Mouse (Mus musculus) intestine, embryonic 16.5 days (tissue): ENCODE data around the gene Nr4a1. TPM values are rescaled to one million over a fixed set of nuclear protein-coding genes. Genes with fewer than 3 reads are reported as not detected.

Experiments used
- ATAC-seq: fragments of 200-750 bp; cut with Nextera tagmentation; 2 replicates; pipeline ENCODE4 v1.8.0; 2017; ENCODE audit warnings: moderate TSS enrichment, moderate library complexity
- H3K27ac ChIP-seq: fragments of 300-500 bp; sonication (generic); 2 replicates; pipeline ENCODE4 v1.5.1; 2014; ENCODE audit warnings: mild to moderate bottlenecking, low read length
- H3K27me3 ChIP-seq: fragments of 300-500 bp; sonication (generic); replicated peaks from 2 replicates; pipeline ENCODE4 v1.6.1; 2014; ENCODE audit warnings: low read length, control low read depth, mixed read lengths; ENCODE audit not compliant: control insufficient read depth, insufficient read depth
- H3K36me3 ChIP-seq: fragments of 300-500 bp; sonication (generic); 2 replicates; pipeline ENCODE4 v1.6.1; 2014; ENCODE audit warnings: low read length, control low read depth; ENCODE audit not compliant: control insufficient read depth, insufficient read depth
- H3K4me1 ChIP-seq: fragments of 300-500 bp; sonication (generic); 2 replicates; pipeline ENCODE4 v1.6.1; 2014; ENCODE audit warnings: low read length, control low read depth, mixed read lengths; ENCODE audit not compliant: control insufficient read depth, insufficient read depth
- H3K4me2 ChIP-seq: fragments of 300-500 bp; sonication (generic); 2 replicates; pipeline ENCODE4 v1.6.1; 2014; ENCODE audit warnings: low read depth, low read length, control low read depth
- H3K4me3 ChIP-seq: fragments of 300-500 bp; sonication (generic); 2 replicates; pipeline ENCODE4 v1.5.1; 2014; ENCODE audit warnings: mild to moderate bottlenecking, low read length
- H3K9ac ChIP-seq: fragments of 300-500 bp; sonication (generic); 2 replicates; pipeline ENCODE4 v1.6.1; 2014; ENCODE audit warnings: low read depth, low read length
- H3K9me3 ChIP-seq: fragments of 300-500 bp; sonication (generic); 2 replicates; pipeline ENCODE4 v1.6.1; 2016; ENCODE audit warnings: low read length, control low read depth; ENCODE audit not compliant: control insufficient read depth
- WGBS: fragments of 180-500 bp; shearing (Covaris S2); extraction: QIAGEN DNeasy Blood & Tissue Kit; methylation state at CpG from one replicate; pipeline ENCODE4 v1.1.7; 2014; 5-methylcytosine and 5-hydroxymethylcytosine counted together
- polyA plus RNA-seq: library from polyadenylated mRNA; unstranded; fragments of >200 nt; fragmentation: Nextera tagmentation; extraction: Ambion mirVana; gene quantifications from 2 replicates; pipeline ENCODE4 v1.2.1, GENCODE M21; 2015

The Nr4a1 gene
- polyA plus RNA-seq, 1 experiment from 2014 or later, result 10.0 TPM

DNA sequence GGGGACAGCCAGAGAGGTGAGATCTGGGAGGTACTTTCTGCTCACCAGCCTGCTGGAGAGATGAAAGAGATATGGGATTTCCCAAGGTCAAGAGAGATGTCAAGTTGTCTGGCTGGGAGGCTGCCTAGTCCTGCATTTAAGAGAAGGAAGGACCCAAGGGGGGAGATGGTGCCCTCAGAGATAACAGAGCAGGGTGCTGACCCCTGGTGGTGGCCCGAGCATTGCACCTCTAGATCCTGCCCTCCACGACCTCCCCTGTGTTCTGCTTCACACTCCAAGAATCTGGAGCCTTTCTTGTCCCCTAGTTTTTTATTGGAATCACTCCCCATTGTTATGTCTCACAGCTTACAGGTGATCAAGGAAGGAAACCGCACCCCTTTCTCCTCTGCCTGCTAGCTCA, 17.2 kb upstream of the Nr4a1 start:
- WGBS, result 4% methylated on average over 3 of the region's 3 CpGs
- H3K27ac ChIP-seq, result no peak overlapping the region
- H3K4me1 ChIP-seq, result peaks cover 46% of the 10 kb centered on the region

DNA sequence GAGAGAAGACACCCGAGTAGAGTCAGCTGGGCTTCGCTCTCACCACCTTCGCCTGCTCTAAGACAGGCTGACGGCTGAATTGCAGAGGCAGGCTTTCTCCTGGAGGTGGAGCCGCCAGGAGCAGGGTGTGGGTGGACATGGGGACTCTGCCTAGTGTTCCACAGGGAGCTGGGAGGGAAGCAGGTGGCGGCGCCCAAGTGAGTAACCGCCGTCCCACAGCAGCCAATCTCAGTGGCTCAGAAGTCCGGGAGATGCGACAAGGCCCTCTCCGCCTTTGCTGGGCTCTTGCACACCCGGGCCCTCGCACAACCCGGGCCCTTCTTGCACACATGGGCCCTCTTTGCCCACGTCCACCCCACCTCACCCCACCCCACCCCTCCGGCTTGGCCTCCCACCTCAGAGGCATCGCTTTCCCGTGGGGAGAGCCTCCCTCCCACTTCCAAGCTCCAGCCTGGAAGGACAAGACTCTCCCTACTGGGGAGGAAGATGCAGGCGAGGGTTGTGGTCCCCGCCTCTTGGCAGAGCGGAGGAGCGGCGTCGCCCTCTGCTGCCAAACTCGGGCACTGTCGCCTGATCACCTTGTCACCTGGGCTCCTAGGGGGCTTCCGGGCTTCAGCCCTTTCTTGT, 15.1 kb upstream of the Nr4a1 start:
- Histone ChIP-seq H3K36me3 (no peaks in the 10 kb centered on the region), H3K9me3 (no peaks in the 10 kb centered on the region), H3K4me1 (peaks cover 45% of the 10 kb centered on the region), H3K4me2 (peak overlapping the region; percentile 68), H3K27ac (no peak overlapping the region), H3K4me3 (peak overlapping the region; percentile 36), H3K9ac (peak overlapping the region; percentile 56), H3K27me3 (no peaks in the 10 kb centered on the region)
- WGBS, result 7% methylated on average over 28 of the region's 28 CpGs
- ATAC-seq, result peak; percentile 41

More for the DNA sequence above, 17.2 kb upstream of the Nr4a1 start:
- H3K27me3 ChIP-seq, result no peaks in the 10 kb centered on the region
- no peaks in the 10 kb centered on the region for H3K9me3 ChIP-seq
- H3K9ac ChIP-seq, result no peak overlapping the region
- no peaks in the 10 kb centered on the region for H3K36me3 ChIP-seq
- ATAC-seq, result no peak
- no peak overlapping the region for H3K4me2 ChIP-seq
- no peak overlapping the region for H3K4me3 ChIP-seq

DNA sequence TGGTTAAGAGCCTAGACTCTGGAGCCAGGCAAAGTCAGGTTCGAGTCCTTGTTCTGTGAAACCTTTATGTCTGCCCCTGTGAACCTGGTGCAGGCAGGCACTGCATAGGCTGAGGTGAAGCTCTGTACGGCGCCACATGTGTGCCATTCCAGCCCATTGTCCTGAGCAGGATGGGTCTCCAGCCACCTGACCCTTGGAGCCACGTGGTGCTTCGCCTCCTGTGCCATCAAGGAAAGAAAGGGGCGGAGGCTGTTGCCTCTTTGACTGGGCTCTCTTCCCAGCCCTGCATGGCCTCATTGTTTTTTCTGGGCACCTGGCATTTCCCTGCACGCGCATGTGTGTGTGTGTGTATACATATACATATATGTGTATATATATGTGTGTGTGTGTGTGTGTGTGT, 14.2 kb upstream of the Nr4a1 start:
- no peaks in the 10 kb centered on the region for H3K27me3 ChIP-seq
- ATAC-seq, result no peak
- no peaks in the 10 kb centered on the region for H3K36me3 ChIP-seq
- H3K9ac ChIP-seq, result no peak overlapping the region
- no peaks in the 10 kb centered on the region for H3K9me3 ChIP-seq
- no peak overlapping the region for H3K27ac ChIP-seq
- no peak overlapping the region for H3K4me3 ChIP-seq
- H3K4me2 ChIP-seq, result no peak overlapping the region
- 72% methylated on average over 8 of the region's 8 CpGs for WGBS
- H3K4me1 ChIP-seq, result peaks cover 40% of the 10 kb centered on the region

DNA sequence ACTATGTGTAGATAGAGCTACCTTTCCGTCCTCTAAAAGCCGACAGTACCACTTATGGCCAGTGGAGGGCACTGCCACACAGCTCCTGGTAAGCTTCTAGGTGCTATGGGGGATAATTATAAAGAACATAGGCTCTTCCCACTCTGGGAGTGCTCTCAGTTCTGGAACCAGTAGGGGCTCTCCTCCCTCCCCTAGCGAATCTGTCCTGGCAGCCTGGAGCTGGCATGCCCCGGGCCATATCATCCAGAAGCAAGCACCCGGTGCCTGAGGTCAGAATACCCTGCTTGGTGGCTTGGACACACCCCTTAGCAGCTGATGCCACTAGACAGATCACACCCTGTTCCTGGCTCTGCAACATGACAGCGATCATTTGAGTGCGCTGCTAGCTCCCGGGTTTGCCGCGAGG, 13.3 kb upstream of the Nr4a1 start:
- no peaks in the 10 kb centered on the region for H3K36me3 ChIP-seq
- peak overlapping the region; percentile 25 for H3K4me3 ChIP-seq
- peak overlapping the region; percentile 6; the same call in 1 of the 2 replicates for H3K27ac ChIP-seq
- no peaks in the 10 kb centered on the region for H3K27me3 ChIP-seq
- WGBS, result under 1% methylated on average over 10 of the region's 10 CpGs
- peaks cover 32% of the 10 kb centered on the region for H3K4me1 ChIP-seq
- H3K9ac ChIP-seq, result peak overlapping the region; percentile 47
- ATAC-seq, result peak; percentile 30
- peak overlapping the region; percentile 50 for H3K4me2 ChIP-seq
- no peaks in the 10 kb centered on the region for H3K9me3 ChIP-seq

DNA sequence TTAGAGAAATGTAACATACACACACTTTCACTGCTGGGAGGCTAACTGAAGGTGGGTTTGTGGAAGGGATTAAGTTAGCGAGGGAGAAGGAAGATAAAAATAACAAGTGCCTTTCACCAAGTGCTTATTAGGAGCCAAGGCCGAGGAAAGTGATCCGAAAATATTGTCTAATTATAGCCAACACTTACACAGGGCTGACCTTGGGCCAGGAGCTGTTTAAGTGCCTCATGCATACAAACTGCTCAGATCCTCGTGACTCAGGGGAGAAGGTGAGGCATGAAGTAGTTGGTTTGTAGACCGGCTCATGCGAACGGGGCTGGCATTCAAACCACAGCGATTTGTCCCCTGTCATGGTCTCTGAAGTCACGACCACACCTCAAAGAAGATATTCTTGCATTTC, 12.8 kb upstream of the Nr4a1 start:
- Histone ChIP-seq H3K9ac (peak overlapping the region; percentile 47), H3K4me3 (0 out of 2 replicates have a peak overlapping the region, but pooled peaks have one; percentile 25), H3K27ac (peak overlapping the region; percentile 11; the same call in 1 of the 2 replicates), H3K36me3 (no peaks in the 10 kb centered on the region), H3K27me3 (no peaks in the 10 kb centered on the region), H3K9me3 (no peaks in the 10 kb centered on the region), H3K4me2 (peak overlapping the region; percentile 50), H3K4me1 (peaks cover 30% of the 10 kb centered on the region)
- 47% methylated on average over 9 of the region's 9 CpGs for WGBS
- no peak for ATAC-seq

DNA sequence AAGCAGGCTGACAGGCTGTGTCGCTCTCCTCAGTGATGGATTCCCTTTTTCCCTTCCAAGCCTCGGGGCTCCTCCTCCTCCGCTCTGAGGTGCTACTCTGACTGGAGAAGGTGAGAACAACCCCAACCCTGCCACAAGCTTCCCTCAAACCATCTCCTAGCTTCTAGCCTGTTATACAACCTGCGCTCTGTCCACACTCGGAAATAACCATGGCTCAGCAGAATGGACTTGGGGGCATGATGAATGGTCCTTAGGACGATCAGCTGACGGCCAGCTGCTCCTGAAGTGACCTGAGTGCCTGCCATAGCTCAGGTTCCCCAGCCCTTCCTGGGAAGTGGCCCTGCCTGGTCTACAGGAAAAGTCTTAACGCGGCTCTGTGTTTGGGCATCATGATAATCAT, 12.2 kb upstream of the Nr4a1 start:
- H3K9me3 ChIP-seq, result no peaks in the 10 kb centered on the region
- ATAC-seq, result no peak
- no peak overlapping the region for H3K4me2 ChIP-seq
- H3K4me1 ChIP-seq, result peaks cover 27% of the 10 kb centered on the region
- H3K9ac ChIP-seq, result no peak overlapping the region
- no peak overlapping the region for H3K4me3 ChIP-seq
- 64% methylated on average over 9 of the region's 9 CpGs for WGBS
- no peaks in the 10 kb centered on the region for H3K27me3 ChIP-seq
- H3K36me3 ChIP-seq, result no peaks in the 10 kb centered on the region
- H3K27ac ChIP-seq, result 0 out of 2 replicates have a peak overlapping the region, but pooled peaks have one; percentile 11

DNA sequence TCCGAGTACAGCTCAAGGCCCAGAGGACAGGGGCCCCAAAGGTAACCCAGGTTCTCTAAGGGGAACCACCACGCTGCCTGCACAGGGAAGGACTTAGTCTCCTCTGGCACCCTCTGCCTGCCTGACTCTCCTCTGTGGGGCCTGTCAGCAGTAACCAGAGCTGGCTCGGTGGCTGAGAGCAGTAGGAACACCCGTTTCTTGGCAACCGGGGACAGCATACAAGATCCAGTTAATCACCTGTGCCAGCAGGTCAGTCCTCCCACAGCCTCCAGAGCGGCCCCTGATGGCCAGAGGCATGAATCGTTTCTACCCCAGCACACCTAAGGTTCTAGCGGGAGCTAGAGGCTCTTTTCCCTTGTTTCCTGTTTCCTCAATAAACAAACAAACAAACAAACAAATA, 11.4 kb upstream of the Nr4a1 start:
- WGBS, result 20% methylated on average over 8 of the region's 8 CpGs
- no peak for ATAC-seq
- H3K9me3 ChIP-seq, result no peaks in the 10 kb centered on the region
- H3K4me3 ChIP-seq, result no peak overlapping the region
- H3K27ac ChIP-seq, result peak overlapping the region; percentile 10; the same call in 1 of the 2 replicates
- peaks cover 30% of the 10 kb centered on the region for H3K4me1 ChIP-seq
- H3K4me2 ChIP-seq, result no peak overlapping the region
- H3K27me3 ChIP-seq, result no peaks in the 10 kb centered on the region
- 0 out of 2 replicates have a peak overlapping the region, but pooled peaks have one; percentile 3 for H3K9ac ChIP-seq
- no peaks in the 10 kb centered on the region for H3K36me3 ChIP-seq

DNA sequence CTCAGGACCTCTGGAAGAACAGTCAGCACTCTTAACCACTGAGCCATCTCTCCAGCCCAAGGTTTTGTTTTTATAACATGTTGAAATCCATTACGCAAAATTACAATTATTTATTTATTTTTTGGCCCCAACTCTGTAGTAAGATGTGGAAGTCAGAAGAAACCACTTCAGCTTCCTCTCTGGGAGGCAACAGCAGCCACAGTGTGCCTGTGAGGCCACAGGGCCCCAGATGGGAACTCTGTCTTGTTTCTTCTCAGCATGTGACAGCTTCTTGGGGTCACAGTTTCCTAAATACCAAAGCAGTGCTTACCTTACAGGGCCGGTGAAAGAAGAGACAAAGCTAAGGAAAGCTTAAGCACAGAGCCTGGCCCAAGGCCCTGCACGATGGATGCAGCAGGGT, 10.1 kb upstream of the Nr4a1 start:
- H3K9ac ChIP-seq, result no peak overlapping the region
- ATAC-seq, result no peak
- 80% methylated on average over 3 of the region's 3 CpGs for WGBS

DNA sequence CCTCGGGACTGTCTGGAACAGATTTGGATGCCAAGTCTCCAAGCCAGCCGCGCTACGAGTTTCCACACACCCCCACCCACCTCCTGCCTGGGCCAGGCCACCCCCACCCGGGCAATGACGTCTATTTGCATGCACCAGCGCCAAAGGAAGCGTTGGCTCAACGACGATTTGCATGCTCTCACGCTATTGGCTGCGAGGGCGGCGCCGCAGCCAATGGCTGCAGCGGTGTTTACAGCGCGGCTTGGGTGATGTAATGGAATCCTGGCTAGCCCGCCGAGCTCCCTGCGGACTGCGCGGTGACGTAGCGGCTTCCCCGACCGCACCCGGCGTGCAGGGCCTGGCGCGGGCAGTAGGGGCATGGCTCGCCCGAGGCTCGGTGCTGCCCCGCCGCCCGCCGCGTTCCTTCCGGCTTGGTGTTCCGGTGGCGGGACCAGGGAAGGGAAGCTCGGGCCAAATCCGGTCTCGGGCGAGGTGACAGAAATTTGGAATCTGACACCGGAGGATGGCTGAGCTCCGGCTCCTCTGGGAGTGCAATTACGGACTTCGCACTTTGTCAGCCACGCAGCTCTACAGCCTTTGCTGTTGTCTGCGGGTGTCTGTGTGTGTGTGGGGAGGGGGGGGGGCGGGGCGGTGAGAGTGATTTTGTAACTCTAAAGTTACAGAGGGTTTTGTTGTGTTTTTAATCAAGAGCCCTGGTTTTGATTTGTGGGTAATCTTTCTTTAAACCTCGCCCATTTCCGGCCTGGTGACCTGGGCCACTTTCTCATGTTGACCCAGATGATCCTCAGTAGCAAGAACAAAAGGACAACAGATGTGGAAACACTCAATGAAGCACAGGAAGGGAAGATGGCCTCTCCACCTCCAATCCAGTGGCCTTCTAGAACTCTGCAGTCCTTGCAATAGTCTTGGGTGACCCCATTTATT, 7.6 kb upstream of the Nr4a1 start:
- H3K4me3 ChIP-seq, result peak overlapping the region; percentile 50
- H3K4me2 ChIP-seq, result peak overlapping the region; percentile 65
- H3K27me3 ChIP-seq, result no peaks in the 10 kb centered on the region
- no peaks in the 10 kb centered on the region for H3K36me3 ChIP-seq
- WGBS, result 2% methylated on average over 56 of the region's 56 CpGs
- peak overlapping the region; percentile 78 for H3K27ac ChIP-seq
- H3K4me1 ChIP-seq, result peaks cover 26% of the 10 kb centered on the region
- peak; percentile 98 for ATAC-seq
- H3K9me3 ChIP-seq, result no peaks in the 10 kb centered on the region
- H3K9ac ChIP-seq, result peak overlapping the region; percentile 71

More for the DNA sequence above, 10.1 kb upstream of the Nr4a1 start:
- no peaks in the 10 kb centered on the region for H3K36me3 ChIP-seq
- no peak overlapping the region for H3K4me3 ChIP-seq
- H3K9me3 ChIP-seq, result no peaks in the 10 kb centered on the region
- H3K4me2 ChIP-seq, result no peak overlapping the region
- H3K27me3 ChIP-seq, result no peaks in the 10 kb centered on the region
- peaks cover 32% of the 10 kb centered on the region for H3K4me1 ChIP-seq
- H3K27ac ChIP-seq, result no peak overlapping the region
